Mouse (Mus musculus) intestine, embryonic 15.5 days (tissue): ENCODE results near the gene Pdilt. TPM values are rescaled to one million over a fixed set of nuclear protein-coding genes. Genes with fewer than 3 reads are reported as not detected.

Experiments
- ATAC-seq: fragments of 200-750 bp; cut with Nextera tagmentation; 2 replicates; pipeline ENCODE4 v1.8.0; 2017; ENCODE audit warnings: moderate TSS enrichment, moderate library complexity
- H3K27ac ChIP-seq: fragments of 300-500 bp; sonication (generic); 2 replicates; pipeline ENCODE4 v1.5.1; 2015; ENCODE audit warnings: mild to moderate bottlenecking, inconsistent platforms
- H3K27me3 ChIP-seq: fragments of 300-500 bp; sonication (generic); replicated peaks from 2 replicates; pipeline ENCODE4 v1.6.1; 2015; ENCODE audit warnings: inconsistent platforms
- H3K36me3 ChIP-seq: fragments of 300-500 bp; sonication (generic); 2 replicates; pipeline ENCODE4 v1.6.1; 2015; ENCODE audit warnings: inconsistent platforms
- H3K4me1 ChIP-seq: fragments of 300-500 bp; sonication (generic); replicated peaks from 2 replicates; pipeline ENCODE4 v1.6.1; 2015; ENCODE audit warnings: inconsistent platforms
- H3K4me2 ChIP-seq: fragments of 300-500 bp; sonication (generic); replicated peaks from 2 replicates; pipeline ENCODE4 v1.6.1; 2015; ENCODE audit warnings: mild to moderate bottlenecking, inconsistent platforms
- H3K4me3 ChIP-seq: fragments of 300-500 bp; sonication (generic); replicated peaks from 2 replicates; pipeline ENCODE4 v1.5.1; 2015; ENCODE audit warnings: inconsistent platforms
- H3K9ac ChIP-seq: fragments of 300-500 bp; sonication (generic); 2 replicates; pipeline ENCODE4 v1.6.1; 2015; ENCODE audit warnings: inconsistent platforms
- H3K9me3 ChIP-seq: fragments of 300-500 bp; sonication (generic); 2 replicates; pipeline ENCODE4 v1.6.1; 2016; ENCODE audit warnings: inconsistent platforms
- WGBS: fragments of 180-500 bp; shearing (Covaris S2); methylation state at CpG from one replicate; pipeline ENCODE4 v1.1.7; 2015; 5-methylcytosine and 5-hydroxymethylcytosine counted together
- polyA plus RNA-seq: library from polyadenylated mRNA; unstranded; fragments of >200 nt; fragmentation: Nextera tagmentation; extraction: Ambion mirVana; gene quantifications from 2 replicates; pipeline ENCODE4 v1.2.1, GENCODE M21; 2015

Pdilt gene
- polyA plus RNA-seq, 1 experiment from 2014 or later = not detected

DNA sequence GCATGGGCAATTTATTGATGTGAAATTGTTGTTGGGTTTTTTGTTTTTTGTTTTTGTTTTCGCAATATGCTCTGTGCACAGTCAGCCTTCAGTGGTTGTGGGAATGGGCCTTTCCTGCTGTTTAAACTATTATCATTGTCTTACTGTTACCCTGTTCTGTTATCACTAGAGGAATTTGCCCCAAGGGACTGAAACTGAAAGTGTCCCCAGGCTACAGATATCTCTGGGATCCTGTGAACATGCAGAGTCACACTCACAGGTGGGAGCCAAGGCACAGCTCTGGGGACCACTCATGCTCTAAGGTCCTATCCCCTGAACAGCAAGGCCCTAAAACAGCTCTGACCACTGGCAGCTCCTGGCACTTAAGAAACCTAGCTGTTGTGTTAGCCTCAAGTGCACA is 3.8 kb upstream of the Pdilt start:
- no peak overlapping the region for H3K4me2 ChIP-seq
- H3K27me3 ChIP-seq = no peaks in the 10 kb centered on the region
- no peaks in the 10 kb centered on the region for H3K36me3 ChIP-seq
- H3K27ac ChIP-seq = no peak overlapping the region
- no peaks in the 10 kb centered on the region for H3K9me3 ChIP-seq
- WGBS = 100% methylated on average over 1 of the region's 1 CpGs
- no peak overlapping the region for H3K9ac ChIP-seq
- H3K4me3 ChIP-seq = no peak overlapping the region
- H3K4me1 ChIP-seq = 0 out of 2 replicates have a peak, but pooled peaks cover 3% of the 10 kb centered on the region
- peak; percentile 77 for ATAC-seq

DNA sequence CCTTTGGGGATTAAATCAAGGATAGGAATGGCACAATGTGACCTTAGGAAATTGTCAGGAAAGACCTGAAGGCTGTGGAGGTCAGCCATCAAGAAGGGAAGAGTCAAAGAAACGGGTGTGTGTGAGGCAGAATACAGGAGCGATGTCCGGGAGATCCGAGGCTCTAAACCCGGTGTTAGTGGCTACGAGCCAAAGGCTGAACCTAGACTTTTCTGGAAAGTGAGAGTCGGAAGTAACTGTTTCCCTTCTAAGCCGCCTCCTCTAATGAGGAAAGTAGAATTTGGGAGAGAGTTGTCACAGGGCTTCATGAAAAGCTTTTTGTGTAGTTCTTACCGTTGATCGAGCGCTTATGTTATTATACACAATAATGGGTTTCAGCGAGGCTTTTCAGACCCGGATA is 3.2 kb upstream of the Pdilt start:
- no peak overlapping the region for H3K4me3 ChIP-seq
- 0 out of 2 replicates have a peak, but pooled peaks cover 3% of the 10 kb centered on the region for H3K4me1 ChIP-seq
- 78% methylated on average over 13 of the region's 13 CpGs for whole genome bisulfite sequencing
- no peak for ATAC-seq
- H3K27ac ChIP-seq = no peak overlapping the region
- H3K9me3 ChIP-seq = no peaks in the 10 kb centered on the region
- no peaks in the 10 kb centered on the region for H3K36me3 ChIP-seq
- no peak overlapping the region for H3K4me2 ChIP-seq
- no peaks in the 10 kb centered on the region for H3K27me3 ChIP-seq
- H3K9ac ChIP-seq = no peak overlapping the region

DNA sequence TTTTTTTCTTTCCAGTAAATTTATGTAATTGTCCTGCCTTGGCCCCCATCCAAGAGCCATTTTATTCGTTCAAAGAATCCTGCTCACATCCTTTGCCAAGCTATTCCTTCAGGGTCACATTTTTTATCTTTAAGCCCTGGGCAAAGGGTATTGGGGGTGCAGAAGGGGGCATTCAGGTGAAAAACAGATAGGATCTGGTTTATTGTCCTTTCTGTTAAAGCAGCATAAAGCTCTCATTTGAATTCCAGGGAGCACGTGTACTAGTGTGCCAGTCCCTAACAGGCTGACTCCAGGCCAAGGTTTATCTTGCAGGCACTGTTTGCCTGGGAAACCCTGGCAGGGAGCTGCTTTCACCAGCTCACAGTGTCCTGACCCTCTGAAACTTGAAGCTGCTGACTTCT is 2.6 kb upstream of the Pdilt start:
- peak; percentile 67 for ATAC-seq
- Histone ChIP-seq H3K9me3 (no peaks in the 10 kb centered on the region), H3K4me3 (no peak overlapping the region), H3K27ac (no peak overlapping the region), H3K4me1 (0 out of 2 replicates have a peak, but pooled peaks cover 3% of the 10 kb centered on the region), H3K36me3 (no peaks in the 10 kb centered on the region), H3K4me2 (no peak overlapping the region), H3K9ac (no peak overlapping the region), H3K27me3 (no peaks in the 10 kb centered on the region)
- 15% methylated on average over 2 of the region's 2 CpGs for WGBS

DNA sequence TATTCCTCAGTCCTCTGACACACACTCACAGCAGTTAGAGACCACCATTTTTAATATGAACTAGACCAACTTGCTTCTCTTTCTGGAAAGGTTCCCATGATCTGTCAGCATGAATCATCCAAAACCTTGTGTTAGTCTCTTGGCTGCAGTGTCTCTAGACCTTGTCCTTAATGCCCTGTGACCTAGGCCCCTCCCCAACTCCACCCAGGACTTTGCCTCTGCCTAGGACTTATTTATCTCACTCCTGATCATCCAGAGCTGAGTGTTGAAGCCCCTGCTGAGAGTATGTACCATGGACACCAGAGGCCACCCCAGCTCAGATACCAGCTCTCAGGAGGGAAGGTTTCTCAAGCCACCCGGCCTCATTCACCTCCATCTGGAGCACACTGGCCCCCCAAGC is 904 bp downstream of the Pdilt start:
- ATAC-seq = no peak
- WGBS = 80% methylated on average over 1 of the region's 1 CpGs
- no peaks in the 10 kb centered on the region for H3K27me3 ChIP-seq
- H3K4me1 ChIP-seq = 0 out of 2 replicates have a peak, but pooled peaks cover 3% of the 10 kb centered on the region
- no peak overlapping the region for H3K9ac ChIP-seq
- no peaks in the 10 kb centered on the region for H3K9me3 ChIP-seq
- H3K36me3 ChIP-seq = no peaks in the 10 kb centered on the region
- no peak overlapping the region for H3K4me3 ChIP-seq
- no peak overlapping the region for H3K27ac ChIP-seq
- no peak overlapping the region for H3K4me2 ChIP-seq

DNA sequence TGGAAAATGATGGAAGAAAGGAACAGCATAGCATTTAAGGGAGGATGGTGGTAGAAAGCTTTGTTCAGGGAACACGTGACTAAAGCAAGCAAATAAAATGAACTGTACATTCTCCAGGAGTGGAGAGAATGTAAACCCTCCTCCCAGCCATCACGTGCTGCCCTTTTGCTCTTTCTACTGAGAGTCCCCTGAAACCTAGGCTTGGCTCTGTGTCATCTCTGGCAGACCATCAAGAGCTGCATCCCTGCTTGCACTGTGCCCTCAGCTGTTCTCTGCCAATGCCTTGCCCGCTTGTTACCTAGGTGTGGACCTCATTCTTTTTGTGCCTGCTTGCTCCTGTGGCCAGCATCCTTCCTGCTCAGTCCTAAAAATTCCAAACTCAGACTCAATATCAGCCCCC is 1.5 kb downstream of the Pdilt start:
- no peaks in the 10 kb centered on the region for H3K27me3 ChIP-seq
- no peak for ATAC-seq
- 79% methylated on average over 3 of the region's 3 CpGs for whole genome bisulfite sequencing

DNA sequence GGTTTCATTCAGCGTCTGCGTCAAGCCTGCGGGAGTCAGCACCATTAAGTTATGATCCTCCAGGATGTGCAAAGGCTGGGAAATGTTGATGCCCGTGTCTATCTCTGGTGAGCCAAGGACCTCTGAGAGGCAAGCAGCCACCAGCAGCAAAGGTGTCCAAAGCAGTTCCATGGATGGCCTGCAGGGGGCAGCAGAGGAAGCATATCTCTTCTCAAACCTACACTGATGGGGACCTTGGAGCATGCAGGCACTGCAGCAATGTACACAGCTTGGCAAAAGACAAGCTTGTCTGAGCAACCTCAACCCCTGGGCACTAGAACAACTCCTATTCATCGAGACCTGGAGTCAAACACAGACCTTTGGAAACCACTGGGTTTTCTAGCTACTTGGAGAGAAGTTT is 3.6 kb downstream of the Pdilt start:
- Histone ChIP-seq H3K4me1 (no peaks in the 10 kb centered on the region), H3K4me3 (no peak overlapping the region), H3K9me3 (no peaks in the 10 kb centered on the region), H3K27me3 (no peaks in the 10 kb centered on the region), H3K27ac (no peak overlapping the region), H3K36me3 (no peaks in the 10 kb centered on the region), H3K9ac (no peak overlapping the region), H3K4me2 (no peak overlapping the region)
- peak; percentile 47; the same call in 1 of the 2 replicates for ATAC-seq
- WGBS = 42% methylated on average over 5 of the region's 5 CpGs

More for the DNA sequence above, 1.5 kb downstream of the Pdilt start:
- Histone ChIP-seq H3K27ac (no peak overlapping the region), H3K4me3 (no peak overlapping the region), H3K9me3 (no peaks in the 10 kb centered on the region), H3K36me3 (no peaks in the 10 kb centered on the region), H3K9ac (no peak overlapping the region), H3K4me2 (no peak overlapping the region), H3K4me1 (0 out of 2 replicates have a peak, but pooled peaks cover 3% of the 10 kb centered on the region)

DNA sequence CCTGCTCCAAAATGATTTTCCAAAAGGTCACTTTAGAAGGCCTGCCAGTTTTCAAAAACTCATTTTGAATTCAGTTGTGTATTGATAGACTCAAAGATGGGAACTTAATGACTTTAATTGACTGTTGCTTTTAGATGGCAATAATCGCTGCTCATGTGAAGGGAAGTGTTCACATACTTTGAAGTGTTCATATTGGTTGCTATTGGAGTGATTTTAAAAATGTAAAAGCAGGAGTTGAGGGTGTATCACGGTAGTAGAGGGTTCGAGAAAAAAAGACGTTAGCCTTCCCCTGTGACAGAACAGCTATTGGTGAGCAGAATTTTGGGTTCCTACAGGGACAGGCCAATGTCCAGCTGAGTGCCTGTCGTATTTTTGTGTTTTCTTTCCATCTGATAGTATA is 4.1 kb downstream of the Pdilt start, which contains the start of gene Acsm5:
Gene Acsm5 (plus strand): TSS at position 301 of the 400 bp plus-strand sequence.
- Histone ChIP-seq H3K9me3 (no peaks in the 10 kb centered on the region), H3K4me1 (no peaks in the 10 kb centered on the region), H3K9ac (no peak within 1 kb of the TSS), H3K27me3 (no peaks in the 10 kb centered on the region), H3K4me3 (no peak within 1 kb of the TSS), H3K4me2 (no peak within 1 kb of the TSS), H3K27ac (no peak within 1 kb of the TSS), H3K36me3 (no peaks in the 10 kb centered on the region)
- no peak for ATAC-seq
- 72% methylated on average over 5 of the region's 5 CpGs for WGBS

DNA sequence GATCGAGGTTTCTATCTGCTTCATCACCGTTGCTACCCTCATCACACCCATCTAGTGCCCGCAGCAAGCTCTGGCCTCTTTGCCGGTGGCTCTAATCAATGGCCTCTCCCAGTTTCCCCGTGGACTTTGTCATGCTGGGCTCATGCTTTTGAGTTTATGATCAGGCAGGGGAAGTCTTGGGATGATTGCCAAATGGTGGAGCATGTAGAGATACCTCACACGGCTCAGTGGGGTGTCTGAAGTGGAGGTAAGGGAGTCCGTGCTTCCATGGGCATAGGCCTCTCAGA is 7.1 kb downstream of the Pdilt start:
- Histone ChIP-seq H3K9ac (no peak overlapping the region), H3K4me3 (no peak overlapping the region), H3K27ac (no peak overlapping the region), H3K36me3 (no peaks in the 10 kb centered on the region), H3K9me3 (no peaks in the 10 kb centered on the region), H3K4me2 (no peak overlapping the region), H3K27me3 (0 out of 2 replicates have a peak, but pooled peaks cover 4% of the 10 kb centered on the region), H3K4me1 (no peaks in the 10 kb centered on the region)
- WGBS = 65% methylated on average over 7 of the region's 7 CpGs
- peak; percentile 85 for ATAC-seq

DNA sequence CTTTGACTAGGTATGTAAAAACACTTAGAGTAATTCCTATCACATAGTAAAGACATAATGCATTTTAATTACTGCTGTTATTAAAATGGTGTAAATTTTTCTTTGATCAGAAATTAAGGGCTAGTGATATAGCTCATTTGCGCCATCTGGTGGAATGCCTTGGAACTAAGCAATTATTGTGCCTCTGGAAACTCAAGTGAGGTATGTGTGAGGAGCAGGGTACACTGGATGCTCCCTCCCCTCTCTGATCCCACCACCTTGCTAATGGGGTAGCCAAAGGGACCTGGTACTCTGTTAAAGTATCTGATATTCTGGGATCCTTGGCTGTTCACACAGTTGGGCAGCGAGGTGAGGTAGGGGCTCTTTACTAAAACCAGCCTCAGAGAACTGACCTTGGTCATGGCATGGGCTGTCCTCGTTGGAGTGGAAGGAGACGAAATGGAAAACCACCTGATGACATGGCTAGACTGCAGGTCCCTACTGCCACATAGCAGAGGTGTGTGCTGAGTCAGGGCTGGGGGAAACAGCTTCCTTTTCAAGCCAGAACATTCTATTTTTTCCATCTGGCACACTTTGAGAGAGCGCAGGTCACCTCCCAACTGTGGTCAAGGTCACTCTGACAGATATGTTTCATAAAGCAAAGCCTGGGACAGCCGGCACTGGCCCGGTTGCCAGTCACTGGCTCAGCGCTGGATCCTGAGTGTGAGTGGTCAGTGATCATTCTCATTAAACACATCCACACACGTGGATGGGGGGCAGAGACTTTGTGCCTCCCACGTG is 7.6 kb downstream of the Pdilt start:
- no peak overlapping the region for H3K9ac ChIP-seq
- ATAC-seq = peak; percentile 46; the same call in 1 of the 2 replicates
- no peak overlapping the region for H3K27ac ChIP-seq
- H3K4me3 ChIP-seq = no peak overlapping the region
- H3K27me3 ChIP-seq = 0 out of 2 replicates have a peak, but pooled peaks cover 4% of the 10 kb centered on the region
- H3K4me1 ChIP-seq = no peaks in the 10 kb centered on the region
- 64% methylated on average over 10 of the region's 10 CpGs for WGBS
- no peaks in the 10 kb centered on the region for H3K9me3 ChIP-seq
- H3K4me2 ChIP-seq = no peak overlapping the region
- H3K36me3 ChIP-seq = no peaks in the 10 kb centered on the region

DNA sequence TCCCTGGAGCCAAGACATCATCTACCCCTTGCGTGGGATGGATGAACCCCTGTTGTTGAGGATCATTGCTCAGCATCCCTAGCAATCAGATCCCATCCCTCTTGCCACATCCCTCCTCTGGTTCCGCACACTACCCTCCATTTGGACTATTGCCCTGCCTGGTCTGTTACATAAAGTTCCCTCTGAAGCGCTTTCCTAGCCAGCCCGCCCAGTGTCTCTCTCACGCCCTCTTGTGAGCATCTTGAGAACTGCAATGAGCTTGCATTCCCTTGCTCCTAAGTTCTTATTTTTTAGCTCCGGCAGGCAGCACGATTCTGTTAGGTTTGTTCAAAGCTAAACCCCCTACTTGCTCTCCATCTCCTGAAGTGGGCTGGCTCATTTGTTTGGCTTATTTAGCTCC is 10.2 kb downstream of the Pdilt start:
- 30% methylated on average over 7 of the region's 7 CpGs for WGBS
- no peaks in the 10 kb centered on the region for H3K4me1 ChIP-seq
- H3K4me3 ChIP-seq = no peak overlapping the region
- ATAC-seq = no peak
- H3K9ac ChIP-seq = no peak overlapping the region
- no peak overlapping the region for H3K4me2 ChIP-seq
- no peaks in the 10 kb centered on the region for H3K9me3 ChIP-seq
- H3K27me3 ChIP-seq = 0 out of 2 replicates have a peak, but pooled peaks cover 4% of the 10 kb centered on the region
- H3K36me3 ChIP-seq = no peaks in the 10 kb centered on the region
- no peak overlapping the region for H3K27ac ChIP-seq

DNA sequence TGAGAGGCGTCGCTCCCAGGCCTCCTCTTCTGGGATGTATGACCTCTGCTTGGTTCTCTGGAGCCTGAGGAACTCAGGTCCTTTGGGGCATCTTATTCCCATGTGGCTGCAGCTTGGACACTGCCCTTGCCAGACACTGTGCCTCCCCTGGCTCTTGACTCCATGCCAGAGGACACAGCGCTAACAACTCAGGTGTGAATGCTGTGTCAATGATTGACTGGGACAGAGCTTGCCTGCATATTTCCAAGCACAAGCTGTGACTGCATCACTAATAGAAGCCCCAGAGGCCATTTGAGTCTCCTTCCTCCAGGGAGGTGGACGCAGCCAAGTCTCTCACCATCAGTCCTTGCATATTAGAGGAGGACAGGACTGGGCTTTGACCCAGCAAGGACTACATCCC is 12.1 kb downstream of the Pdilt start:
- Histone ChIP-seq H3K9me3 (no peaks in the 10 kb centered on the region), H3K9ac (no peak overlapping the region), H3K27ac (no peak overlapping the region), H3K4me2 (no peak overlapping the region), H3K27me3 (0 out of 2 replicates have a peak, but pooled peaks cover 4% of the 10 kb centered on the region), H3K4me1 (no peaks in the 10 kb centered on the region), H3K36me3 (no peaks in the 10 kb centered on the region), H3K4me3 (no peak overlapping the region)
- ATAC-seq = no peak
- WGBS = 84% methylated on average over 4 of the region's 4 CpGs

DNA sequence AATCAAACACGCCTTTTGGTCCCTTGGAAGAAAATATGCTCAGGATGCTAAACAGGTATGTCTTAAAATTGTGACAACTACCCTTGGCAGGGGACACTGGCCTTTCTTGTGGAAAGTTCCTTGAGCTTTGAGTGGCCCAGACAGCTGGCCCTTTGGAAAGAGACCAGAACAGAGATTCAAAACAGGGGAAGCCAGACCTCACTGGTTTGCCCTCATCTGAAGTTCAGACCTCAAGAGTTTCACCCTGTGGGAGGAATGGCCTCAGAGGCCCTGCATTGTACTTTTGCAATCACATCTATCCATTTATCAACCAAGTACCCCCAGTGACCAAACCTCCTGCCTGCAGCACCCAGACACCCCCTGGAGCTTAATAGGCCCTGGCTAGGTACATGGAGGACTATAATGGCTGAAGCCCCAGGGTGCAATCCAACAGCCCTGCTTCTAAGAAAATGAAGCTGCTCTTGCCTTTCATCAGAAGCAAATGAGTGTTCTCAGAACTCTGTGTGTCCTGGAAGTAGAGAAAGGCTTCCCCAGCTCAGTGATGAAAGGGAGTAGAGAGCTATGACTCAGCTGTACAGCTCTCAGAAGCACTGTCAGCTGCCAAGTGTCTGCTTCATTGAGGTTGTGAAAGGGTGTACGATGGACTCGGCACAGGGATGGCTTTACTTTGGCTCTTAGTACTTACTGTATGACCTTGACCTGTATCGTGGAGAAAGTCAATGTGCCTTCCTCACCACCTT is 33.1 kb downstream of the Pdilt start:
- no peaks in the 10 kb centered on the region for H3K4me1 ChIP-seq
- no peak overlapping the region for H3K9ac ChIP-seq
- no peak overlapping the region for H3K4me3 ChIP-seq
- no peak for ATAC-seq
- WGBS = 86% methylated on average over 4 of the region's 4 CpGs
- H3K27me3 ChIP-seq = no peaks in the 10 kb centered on the region
- H3K4me2 ChIP-seq = no peak overlapping the region
- no peaks in the 10 kb centered on the region for H3K9me3 ChIP-seq
- no peaks in the 10 kb centered on the region for H3K36me3 ChIP-seq
- no peak overlapping the region for H3K27ac ChIP-seq
